Mouse (Mus musculus) liver (tissue): ENCODE results near the gene Vwc2l.

Source experiments
- DNase-seq: peaks from one replicate; pipeline ENCODE4 v3.0.0-alpha.2; 2020; ENCODE audit warnings: mixed read lengths

Gene Vwc2l

DNA sequence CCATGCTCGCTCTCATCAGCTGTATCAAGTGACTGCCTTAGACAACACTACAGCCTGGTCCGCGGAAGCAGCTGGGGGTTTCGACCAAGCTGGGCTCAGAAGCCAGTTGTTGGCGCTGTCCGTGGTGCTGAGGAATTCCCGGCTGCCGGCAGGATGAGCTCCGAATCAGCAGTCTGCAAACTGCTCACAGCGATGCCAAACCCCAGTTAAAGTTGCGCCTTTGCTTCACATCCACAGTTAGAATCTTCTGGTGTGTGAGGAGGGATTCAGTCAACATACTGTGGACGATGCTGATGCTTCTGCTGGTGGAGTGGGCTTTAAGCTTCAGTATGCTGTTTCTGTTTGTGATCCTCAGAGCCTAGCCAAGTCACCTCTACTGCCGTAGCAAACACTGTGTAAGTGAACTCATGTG is at the start of gene Vwc2l:
Vwc2l (plus strand) TSS at position 61 of the 412 bp plus-strand sequence.
- DNase-seq = peak; percentile 71

DNA sequence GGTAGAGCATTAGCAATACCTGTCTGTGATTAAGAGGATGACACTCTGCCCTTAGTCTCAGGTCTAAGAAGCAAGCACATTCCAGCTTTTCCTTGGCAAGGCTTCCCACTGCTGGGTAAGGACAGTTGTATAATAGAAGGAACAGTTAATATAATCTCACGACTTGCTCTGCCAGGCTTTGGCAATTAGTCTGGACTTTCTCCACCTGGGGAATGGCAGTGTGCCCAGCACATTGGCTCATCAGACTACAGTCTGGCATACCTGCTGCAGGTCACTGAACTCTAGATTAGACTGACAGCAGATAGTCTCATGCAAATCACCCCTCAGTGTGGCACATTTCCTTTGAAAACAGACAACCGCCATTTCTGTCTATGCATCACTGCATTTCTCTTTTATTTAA is 33.0 kb upstream of the Vwc2l start:
- DNase-seq = no peak

DNA sequence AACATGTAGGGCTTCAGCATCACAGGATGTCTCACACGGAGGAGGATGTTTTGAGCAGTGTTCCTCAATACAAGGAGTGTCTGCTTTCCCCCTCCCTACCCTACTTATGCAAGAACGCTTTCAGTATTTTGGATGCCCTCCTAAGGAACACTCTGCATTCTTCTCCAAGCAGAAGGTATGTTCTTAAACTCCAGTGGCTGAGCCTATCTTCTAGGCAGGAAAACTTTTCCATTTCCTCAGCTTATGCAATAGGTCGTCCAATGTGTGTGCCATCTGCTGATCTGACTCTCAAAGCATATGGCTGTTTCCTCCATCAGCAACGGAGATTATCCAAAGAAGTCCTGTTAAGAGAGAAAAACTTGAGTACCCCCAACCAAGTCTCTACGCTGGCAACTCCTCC is 25.2 kb upstream of the Vwc2l start:
- DNase-seq = no peak

DNA sequence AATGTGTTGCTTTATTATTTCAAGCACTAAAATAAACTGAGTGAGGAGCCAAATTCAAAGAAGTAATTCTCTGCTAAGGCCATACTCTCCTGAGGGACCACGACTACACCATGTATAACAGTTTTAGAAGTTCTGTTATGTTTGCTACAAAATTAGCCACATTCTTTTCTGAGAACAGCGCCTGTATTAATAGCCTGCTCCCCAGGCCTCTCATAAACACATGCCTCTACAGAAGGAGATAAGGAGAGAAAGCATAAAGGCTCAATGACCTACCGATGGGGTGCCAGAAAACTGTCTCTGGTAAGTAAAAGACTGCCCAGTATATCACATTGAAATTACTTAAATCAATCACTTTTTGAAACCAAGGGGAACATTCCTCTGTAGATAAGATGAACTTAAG is 21.6 kb upstream of the Vwc2l start:
- DNase-seq = no peak

DNA sequence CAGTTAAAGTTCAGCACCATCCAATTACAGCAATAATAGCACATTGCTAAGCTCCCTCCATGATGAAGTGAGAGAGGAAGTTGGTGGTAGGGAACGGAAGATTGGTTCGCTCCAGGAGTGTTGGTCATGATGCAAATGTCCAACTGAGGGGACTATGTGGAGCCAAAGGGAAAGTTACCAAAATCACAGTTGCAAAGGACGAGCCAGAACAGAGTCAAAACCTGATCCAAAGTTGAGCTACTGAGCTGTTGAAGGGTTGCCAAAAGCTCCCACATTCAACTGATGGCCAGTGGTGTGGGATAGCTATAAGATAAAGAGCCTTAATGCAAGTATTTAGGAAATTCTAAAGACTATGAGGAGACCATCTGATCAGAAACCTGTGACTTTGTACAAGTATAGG is 19.7 kb upstream of the Vwc2l start:
- no peak for DNase-seq

DNA sequence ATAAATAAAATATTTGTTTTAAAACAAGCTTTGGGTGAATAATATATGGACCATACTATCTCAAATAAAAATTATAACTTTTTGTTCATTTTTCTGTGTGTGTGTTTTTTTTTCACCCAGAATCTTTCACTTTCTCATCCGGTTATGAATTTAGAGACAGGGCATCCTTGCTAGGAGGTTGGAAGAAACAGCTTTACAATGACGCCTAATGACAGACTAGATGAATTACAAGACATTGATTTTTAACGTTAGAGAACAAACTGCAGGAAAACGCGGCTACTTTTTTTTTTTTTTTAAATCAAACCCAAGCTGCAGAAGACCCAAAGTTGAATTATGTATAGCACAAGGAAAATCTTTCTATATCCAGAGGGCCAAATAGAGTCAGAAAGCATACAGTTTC is 470 bp upstream of the Vwc2l start:
- no peak for DNase-seq

DNA sequence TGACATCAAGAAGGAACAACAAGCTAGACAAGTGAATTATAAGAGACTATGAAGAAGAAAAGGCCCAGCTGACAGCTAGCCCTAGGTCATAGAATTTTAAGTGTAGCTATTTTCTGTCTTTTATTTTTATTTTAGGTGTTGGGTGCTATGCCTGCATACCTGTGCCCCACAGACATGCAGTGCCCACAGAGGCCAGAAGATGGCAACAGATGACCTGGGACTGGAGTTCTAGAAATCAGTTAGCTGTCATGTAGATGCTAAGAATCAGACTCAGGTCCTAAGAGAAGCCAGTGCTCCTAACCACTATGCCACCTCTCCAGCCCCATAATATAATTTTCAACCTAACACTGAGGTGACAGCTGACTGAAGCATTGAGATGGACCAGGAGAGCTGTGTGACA is 61.6 kb downstream of the Vwc2l start:
- no peak for DNase-seq

DNA sequence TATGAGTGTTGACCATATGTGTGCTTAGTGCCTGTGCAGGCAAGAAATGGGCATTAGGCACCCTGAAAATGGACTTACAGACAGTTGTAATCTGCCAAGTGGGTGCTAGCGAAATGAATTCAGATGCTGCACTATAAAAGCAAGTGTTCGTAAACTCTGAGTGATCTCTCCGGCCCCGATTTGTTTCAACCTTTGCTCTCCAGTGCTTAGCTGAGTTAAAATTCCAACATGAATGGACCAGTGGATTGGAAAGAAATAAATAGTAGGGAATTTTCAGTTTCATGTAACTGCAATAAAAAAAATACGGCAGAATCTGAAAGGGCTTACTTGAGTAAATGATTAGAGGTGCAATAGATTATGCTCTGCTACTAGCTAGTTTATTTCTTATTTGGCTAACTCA is 66.1 kb downstream of the Vwc2l start:
- DNase-seq = no peak

DNA sequence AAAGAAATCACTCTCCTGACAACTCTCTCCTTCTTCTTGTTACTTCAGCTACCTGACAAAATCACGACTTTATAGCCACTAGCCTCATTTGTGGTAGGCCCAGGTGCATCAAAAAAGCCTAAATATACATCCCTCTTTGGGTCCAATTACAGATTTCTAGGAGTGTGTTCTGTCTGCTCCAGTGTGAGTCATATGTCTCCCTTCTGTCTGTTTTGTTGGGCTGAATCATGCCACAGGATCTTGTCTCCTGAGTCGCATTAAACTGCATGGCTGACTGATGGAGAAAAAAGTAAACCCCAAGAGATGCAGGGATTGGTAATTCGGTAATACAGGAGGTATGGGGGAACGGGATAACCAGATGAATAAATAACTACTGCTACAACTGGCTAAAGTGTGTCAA is 69.6 kb downstream of the Vwc2l start:
- no peak for DNase-seq

DNA sequence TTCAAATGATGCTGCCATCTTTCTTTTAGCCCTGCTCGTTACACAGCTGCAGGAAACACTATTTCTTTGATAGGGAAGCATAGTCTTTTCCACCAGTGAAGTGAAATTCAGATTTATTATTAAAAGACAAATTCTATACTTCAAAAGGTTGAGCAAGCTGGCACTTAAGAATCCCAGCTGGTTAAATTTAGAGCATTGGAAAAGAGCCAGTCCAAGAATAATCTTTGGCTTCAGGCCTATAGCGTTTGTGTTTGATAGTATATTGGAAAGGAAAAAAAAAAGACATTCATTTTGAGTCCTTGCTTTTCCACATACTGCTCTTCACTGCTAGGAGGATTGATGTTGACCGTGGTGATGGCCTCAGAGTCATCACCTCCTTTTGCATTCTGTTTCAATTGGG is 77.9 kb downstream of the Vwc2l start:
- no peak for DNase-seq

DNA sequence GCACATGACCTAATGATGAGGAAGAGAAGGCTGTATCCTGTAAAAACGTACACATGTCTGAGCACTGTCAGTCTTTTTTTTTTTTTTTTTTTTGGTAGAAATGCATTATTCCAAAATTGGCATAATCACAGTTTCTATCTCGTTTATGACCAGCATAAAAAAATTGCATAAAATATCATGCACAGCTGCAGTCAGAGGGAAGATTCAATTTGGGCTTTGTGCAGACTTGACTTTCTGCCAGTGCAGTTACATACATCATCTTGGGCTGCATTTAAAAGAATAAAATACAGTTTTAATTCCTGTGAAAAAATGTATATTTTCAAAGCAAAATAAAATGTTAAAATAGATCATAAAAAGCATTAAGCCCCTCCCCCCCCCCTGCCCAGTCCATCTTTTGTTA is 97.6 kb downstream of the Vwc2l start:
- DNase-seq = no peak

DNA sequence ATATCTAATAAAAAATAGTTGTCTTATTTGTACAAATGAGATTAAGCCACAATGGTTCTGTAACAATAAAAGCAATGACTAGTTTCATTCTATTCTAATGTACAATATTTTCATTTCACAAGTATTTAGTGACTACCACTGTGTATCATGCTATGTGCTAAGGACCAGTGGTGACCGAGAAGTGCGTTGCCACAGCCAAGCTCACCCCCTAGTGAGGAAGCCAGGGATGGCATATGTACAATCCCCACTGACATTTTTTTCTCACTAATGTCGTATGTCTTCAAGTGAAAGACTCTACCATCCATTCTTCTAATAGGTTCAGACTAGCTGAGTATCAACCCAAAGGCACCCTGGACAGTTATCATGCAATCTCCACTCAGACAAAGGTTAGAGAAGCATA is 107.7 kb downstream of the Vwc2l start:
- DNase-seq = no peak

DNA sequence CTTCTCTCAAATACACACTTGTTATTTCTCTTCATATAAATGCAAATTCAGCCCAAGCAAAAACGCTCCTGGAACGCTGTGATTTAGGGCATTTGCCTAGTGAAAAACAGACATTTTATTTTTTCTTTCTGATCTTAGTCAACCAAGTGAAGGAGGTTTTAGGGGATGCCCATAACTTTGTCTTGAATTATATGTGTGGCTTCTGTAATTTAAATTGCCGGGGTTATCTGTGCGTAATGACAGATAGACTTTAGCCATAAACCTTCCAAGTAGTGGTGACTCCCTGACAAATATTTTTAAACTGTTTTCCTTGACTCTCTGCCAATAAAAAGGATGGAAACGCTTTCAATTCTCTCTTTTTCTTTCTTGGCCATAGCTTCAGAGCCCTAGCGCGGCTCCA is 116.7 kb downstream of the Vwc2l start:
- no peak for DNase-seq

DNA sequence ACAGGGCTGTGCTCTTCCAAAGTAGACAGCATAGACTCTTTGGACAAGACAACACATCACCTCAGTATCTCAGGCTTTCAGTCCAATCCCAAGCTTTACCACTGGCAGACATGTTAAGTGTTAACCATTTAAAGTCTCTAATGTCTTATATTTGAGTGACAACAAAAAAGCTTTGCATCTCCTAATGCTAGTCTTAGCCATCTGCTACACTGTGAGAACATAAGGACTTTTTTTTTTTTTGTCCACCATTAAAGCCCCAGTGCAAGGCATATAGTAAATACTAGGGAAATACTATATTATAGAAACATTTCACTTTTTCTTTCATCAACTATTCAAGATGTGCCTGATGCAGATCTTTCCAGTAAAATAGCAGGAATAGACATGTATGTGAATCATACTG is 119.8 kb downstream of the Vwc2l start:
- no peak for DNase-seq

DNA sequence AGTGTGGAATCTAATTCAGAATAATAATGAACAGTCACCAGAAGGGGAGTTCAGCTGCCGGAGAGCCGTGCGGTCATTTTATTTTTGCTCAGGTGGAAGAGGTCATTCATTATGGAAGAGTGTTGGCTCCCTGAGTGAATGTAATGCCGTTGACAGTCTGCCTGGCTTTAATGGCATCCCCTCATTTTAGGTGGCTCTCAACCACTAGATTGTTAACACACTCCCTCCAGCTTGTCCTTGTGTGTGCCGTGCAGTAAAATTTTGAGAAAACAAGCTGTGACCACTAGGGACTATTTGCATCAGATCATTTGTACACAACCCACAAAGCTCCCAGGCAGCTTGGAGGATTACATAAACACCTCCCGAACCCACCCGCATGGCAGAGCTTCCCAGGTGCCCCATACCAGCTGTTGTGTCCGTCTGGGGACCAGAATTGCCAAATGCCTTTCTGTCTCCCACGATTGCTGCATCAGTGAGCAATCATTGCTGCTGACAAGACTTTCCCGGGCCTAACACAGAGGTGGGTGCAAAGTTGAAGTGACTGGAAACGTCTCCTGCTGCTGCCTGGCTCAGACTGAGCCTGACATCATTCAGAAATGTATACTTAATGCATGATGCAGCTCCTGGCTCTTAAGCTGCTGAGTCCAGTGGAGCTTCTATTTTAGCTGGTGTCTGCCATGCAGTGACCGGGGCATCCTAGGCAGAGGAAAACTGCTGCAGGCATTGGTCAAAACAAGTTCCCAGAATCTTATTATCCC is 126.3 kb downstream of the Vwc2l start:
- DNase-seq = no peak

DNA sequence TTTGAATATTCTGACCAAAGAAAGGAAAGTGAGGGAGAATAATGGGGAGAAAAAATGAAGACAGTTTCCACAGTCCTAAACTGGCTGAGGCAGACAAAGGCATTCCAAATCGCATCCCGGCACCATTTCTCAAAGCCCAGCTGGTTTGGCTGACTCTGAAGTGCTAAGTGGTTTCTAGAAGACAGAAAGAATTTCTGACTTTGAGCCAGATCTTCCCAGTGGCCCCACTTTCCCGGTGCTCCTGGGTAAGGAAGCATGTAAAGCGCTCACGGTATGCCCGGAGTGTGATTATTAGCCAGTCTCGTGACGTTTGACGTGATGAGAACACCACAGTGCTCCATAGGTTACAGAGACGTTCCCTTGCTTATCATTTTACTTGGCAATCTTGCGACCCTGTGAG is 127.9 kb downstream of the Vwc2l start:
- no peak for DNase-seq

DNA sequence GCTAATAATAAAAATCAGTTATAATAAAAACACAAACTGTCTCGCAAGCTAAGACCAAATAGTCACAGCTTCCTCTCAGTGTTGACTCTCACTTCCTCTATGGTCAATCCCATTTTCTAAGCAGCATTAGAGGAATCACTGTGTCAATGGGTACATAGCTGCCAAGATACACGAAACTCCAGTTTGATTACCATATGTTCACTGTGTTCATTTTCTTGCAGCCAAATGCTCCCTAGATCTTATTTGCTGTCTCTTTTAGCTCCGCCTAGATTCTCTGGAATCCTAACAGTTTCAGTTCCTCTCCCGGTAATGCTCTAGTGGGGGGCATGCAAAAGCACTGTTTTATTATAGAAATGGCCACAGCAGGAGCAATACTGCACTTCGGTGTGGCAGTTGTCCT is 130.4 kb downstream of the Vwc2l start:
- DNase-seq = no peak

DNA sequence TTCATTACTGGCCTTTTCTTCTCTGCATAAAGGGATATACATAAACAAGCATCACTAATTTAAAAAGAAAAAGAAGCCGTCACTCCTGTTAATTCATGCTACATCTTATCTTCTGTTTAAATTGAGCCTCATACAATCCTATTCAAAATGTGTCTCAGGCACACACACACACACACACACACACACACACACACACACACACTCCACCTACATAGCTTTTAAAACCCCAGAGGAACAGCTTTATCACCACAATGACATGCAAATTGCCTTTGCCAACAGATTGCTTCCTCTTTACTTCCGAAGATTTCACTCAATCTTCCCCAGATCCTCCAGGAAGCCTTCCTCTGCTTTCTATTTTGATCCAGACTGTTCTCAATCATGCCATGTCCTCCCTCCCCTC is 136.2 kb downstream of the Vwc2l start:
- DNase-seq = no peak

DNA sequence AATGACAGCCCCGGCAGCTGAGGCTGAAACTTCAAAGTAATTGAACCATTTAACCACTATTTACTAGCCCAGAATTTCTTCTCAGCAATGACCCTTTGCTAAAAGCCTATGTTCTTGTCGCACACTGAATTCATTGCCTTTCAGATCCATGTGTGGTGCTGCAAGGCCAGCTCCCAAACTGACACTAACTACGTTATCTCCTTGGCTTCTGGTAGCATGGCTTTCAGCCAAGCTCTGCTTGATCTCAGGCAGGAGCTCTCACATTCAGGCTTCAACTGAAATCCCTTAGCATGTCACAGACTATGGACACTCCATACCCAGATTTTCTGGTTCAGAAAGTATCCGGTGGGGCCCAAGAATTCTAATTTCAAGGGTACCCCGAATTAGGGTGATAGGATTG is 140.6 kb downstream of the Vwc2l start:
- DNase-seq = no peak

DNA sequence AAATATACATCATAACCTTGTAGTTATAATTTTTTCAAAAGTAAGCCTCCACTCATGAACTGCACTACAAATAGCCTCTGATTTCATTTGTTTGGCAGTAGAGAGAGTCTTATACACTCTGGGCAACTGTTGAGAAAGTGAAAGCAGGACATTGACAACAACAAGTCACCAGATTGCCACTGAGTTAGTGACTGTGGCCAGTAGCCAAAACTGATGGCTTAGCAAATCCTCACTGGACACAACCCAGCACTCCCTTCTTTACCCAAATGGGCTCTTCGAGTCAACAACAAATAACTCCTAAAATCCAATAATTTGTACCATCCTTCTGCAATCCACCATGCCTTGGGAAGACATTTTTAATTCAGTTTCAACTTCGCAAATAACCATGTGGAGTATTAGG is 155.0 kb downstream of the Vwc2l start:
- no peak for DNase-seq

DNA sequence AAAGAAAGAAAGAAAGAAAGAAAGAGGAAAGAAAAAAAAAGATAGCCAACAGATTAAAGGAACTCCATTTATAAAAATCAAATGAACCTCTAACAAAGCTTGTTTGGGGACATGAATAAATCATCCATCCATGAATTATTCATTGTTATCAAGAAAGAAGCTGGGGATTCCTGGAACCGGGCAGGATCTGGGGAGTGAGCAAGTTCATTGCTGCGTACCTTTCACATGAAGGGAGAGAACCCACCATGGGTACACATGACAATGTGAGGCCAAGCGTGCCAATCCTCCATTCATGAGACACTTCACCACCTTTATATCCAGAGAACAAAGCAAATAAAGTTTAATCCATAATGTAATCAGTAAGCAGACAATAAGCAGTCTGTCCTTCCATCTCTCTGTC is 155.8 kb downstream of the Vwc2l start:
- no peak for DNase-seq

DNA sequence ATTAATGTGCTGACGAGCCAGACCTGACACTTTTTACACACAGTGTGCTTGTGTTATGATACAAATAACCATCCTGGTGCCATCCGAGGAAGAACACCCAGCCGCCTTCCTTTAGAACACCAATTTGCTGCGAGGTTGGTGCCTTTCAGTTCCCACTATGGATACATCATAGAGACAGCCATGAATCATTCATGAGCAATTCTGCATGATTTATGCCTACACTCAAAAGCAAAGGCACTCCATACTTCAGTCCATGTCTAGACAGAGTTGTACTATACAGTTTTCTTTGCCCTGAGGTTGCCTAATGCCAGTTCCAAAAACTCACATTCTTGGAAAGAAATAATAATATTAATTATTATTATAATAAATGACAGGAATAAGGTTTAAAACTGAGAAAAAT is 158.6 kb downstream of the Vwc2l start:
- no peak for DNase-seq

DNA sequence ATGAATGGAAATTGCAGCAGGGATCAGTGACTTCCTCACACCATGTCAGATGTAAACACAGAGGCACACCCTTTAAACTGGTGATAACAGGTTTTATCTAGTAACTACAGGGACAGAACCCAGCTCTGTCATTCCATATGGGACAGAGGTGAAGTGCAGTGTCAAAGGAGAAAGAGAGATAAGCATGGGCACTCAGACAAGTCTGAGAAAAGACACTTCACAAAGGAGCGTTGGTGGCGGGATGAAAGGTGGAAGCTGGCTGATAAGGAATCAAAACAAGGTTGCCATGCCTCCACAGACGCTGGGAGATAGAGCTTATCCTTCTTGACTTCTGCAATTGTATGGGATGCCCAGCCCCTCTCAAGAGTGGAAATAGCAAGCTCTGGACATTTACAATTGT is 176.8 kb downstream of the Vwc2l start:
- DNase-seq = peak; percentile 81

DNA sequence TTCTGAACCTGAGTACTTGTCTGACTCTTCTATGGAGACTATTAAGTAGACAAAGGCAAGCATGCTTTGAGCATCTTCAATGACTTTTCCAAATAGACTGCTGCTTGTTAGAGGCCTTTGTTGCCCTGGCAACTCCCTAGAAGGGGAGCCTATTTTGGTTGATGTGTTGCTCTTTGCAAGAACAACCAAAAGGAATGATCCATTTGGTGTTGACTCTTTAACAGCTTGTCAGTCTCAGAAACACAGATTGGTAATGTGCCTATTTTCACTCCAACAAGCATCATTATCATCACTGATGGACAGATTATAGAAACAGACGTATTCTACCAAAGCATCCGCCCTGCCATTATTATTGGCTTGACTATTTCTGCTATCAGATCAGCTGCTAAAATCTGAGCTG is 181.9 kb downstream of the Vwc2l start:
- no peak for DNase-seq

DNA sequence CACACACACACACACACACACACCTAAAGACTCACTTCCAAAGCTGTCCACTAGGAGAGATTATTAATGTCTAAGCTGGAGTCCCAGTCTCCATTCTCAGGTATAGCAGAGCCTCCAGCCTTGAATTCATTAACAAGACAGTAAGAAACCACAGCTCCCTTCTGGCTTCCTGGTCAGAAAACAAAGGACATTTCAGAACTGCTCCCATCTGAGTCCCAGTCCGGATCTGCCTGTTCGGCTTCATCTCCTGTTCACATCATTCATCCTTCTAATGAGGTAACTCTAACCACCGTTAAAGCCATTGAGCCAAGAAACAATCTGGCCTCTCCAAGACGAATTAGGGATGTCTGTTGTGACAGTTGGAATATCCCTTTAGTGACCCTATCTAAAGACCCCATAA is 185.7 kb downstream of the Vwc2l start:
- no peak for DNase-seq

DNA sequence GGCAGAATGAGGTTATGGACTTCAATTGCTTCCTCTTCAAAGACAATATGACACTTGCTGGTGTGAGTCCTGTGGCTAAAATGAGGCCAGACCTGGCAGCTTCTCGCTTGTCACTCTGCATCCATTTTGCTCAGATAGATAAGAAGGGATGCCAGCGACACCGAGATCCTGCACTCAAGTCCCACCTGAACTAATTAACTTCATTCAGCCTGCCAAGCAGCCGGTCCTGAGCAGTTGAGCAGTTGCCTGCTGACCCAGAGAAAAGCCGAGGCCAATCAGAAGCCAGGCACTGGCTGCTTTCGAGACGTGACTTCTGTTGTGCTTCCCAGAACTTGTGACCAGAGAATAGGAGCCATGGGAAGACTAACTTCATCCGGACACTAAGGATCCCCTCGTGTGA is 187.6 kb downstream of the Vwc2l start:
- DNase-seq = no peak
